ENCODE assay signal across 9 mouse cellular contexts in genomic region chr3:88530082-88530864, GRCm38 (mm10). TPM values are rescaled to one million over a fixed set of nuclear protein-coding genes. Genes with fewer than 3 reads are reported as not detected.
A peak's percentile ranks its signal among the peaks of the same experiment; 100 is the strongest.
DNase-seq lines count a peak whose midpoint lies in the region; ATAC-seq and TF ChIP-seq lines count a peak whose summit lies in the region.
"Had no signal": no experiment of that assay in that cellular context is flagged by ENCODE, and none has a peak within 500 bp of the region (broad histone marks: within the 10 kb centered on the region; RNA-seq: fewer than 3 reads in every experiment).

No protein-coding gene starts in this region.

- WGBS in forebrain, embryonic 10.5 days, result 2% methylated on average over 11 of the region's 11 CpGs
- 7% methylated on average over 11 of the region's 11 CpGs for WGBS in limb, embryonic 14.5 days
- WGBS in stomach, postnatal 0 days, result 21% methylated on average over 11 of the region's 11 CpGs

- TF ChIP-seq POLR2A in limb, embryonic 14.5 days (IDR thresholded peaks at IDR 0.05; ENCODE audit: borderline replicate concordance, extremely low read depth, insufficient read depth, insufficient read length), result no peak

- no peak for DNase-seq in forebrain, embryonic 10.5 days (ENCODE audit: extremely low spot score, low spot score)
- no peak for DNase-seq in limb, embryonic 14.5 days (ENCODE audit: low spot score)
- DNase-seq in stomach, postnatal 0 days (ENCODE audit: low spot score), result no peak
- DNase-seq in T-cell, adult 2 months (ENCODE audit: low spot score), result no peak
- DNase-seq in adrenal gland, postnatal 36 days, result no peak
- DNase-seq: cerebellum, adult 9-11 months had no signal

- H3K27ac ChIP-seq in forebrain, embryonic 10.5 days, result peak overlapping the region; percentile 99
- peak overlapping the region; percentile 98 for H3K27ac ChIP-seq in limb, embryonic 14.5 days (replicated peaks; ENCODE audit: low read depth, low read length)
- peak overlapping the region; percentile 88; the same call in 1 of the 2 replicates for H3K27ac ChIP-seq in stomach, postnatal 0 days (replicated peaks)

- peaks cover 77% of the 10 kb centered on the region for H3K4me1 ChIP-seq in megakaryocyte, embryonic 14.5 days
- H3K4me1 ChIP-seq in forebrain, embryonic 10.5 days, result peaks cover 81% of the 10 kb centered on the region
- H3K4me1 ChIP-seq in limb, embryonic 14.5 days (ENCODE audit: control insufficient read depth, insufficient read depth, low read length), result peaks cover 34% of the 10 kb centered on the region
- H3K4me1 ChIP-seq in stomach, postnatal 0 days (replicated peaks; ENCODE audit: control insufficient read depth, insufficient read depth), result peaks cover 5% of the 10 kb centered on the region; the same call in 1 of the 2 replicates

- H3K4me3 ChIP-seq in megakaryocyte, embryonic 14.5 days (replicated peaks), result peak overlapping the region; percentile 94
- H3K4me3 ChIP-seq in forebrain, embryonic 10.5 days, result peak overlapping the region; percentile 93
- peak overlapping the region; percentile 96 for H3K4me3 ChIP-seq in limb, embryonic 14.5 days (replicated peaks; ENCODE audit: low read length)
- H3K4me3 ChIP-seq in stomach, postnatal 0 days (ENCODE audit: low read depth, low read length), result peak overlapping the region; percentile 77

- ATAC-seq in megakaryocyte, adult 5-6 weeks (ENCODE audit: poor library complexity, severe bottlenecking), result no peak
- ATAC-seq in limb, embryonic 14.5 days (ENCODE audit: low FRiP score, low read depth), result no peak
- ATAC-seq in stomach, postnatal 0 days (ENCODE audit: low FRiP score, low TSS enrichment), result no peak

- H3K9ac ChIP-seq in limb, embryonic 14.5 days (ENCODE audit: low read depth, low read length, severe bottlenecking), result peak overlapping the region; percentile 99
- H3K9ac ChIP-seq in stomach, postnatal 0 days (ENCODE audit: low read length), result peak overlapping the region; percentile 38; the same call in 1 of the 2 replicates

- no peak for TF ChIP-seq EP300 in stomach, postnatal 0 days (optimal IDR thresholded peaks at IDR 0.05)

- H3K9me3 ChIP-seq in megakaryocyte, embryonic 14.5 days, result no peaks in the 10 kb centered on the region
- no peaks in the 10 kb centered on the region for H3K9me3 ChIP-seq in forebrain, embryonic 10.5 days
- H3K9me3 ChIP-seq in limb, embryonic 14.5 days (ENCODE audit: control insufficient read depth, low read length), result no peaks in the 10 kb centered on the region
- H3K9me3 ChIP-seq in stomach, postnatal 0 days (ENCODE audit: control insufficient read depth, low read length), result no peaks in the 10 kb centered on the region

- TF ChIP-seq CTCF in stomach, postnatal 0 days (IDR thresholded peaks at IDR 0.05; ENCODE audit: low read depth), result no peak

- peak overlapping the region; percentile 62 for H3K4me2 ChIP-seq in limb, embryonic 14.5 days (replicated peaks; ENCODE audit: low read depth, low read length, severe bottlenecking)
- peak overlapping the region; percentile 92 for H3K4me2 ChIP-seq in stomach, postnatal 0 days (replicated peaks; ENCODE audit: low read depth)

- H3K36me3 ChIP-seq in megakaryocyte, embryonic 14.5 days (replicated peaks; ENCODE audit: low read length), result peaks cover 12% of the 10 kb centered on the region
- peaks cover 25% of the 10 kb centered on the region for H3K36me3 ChIP-seq in forebrain, embryonic 10.5 days (replicated peaks)
- peaks cover 14% of the 10 kb centered on the region; the same call in 1 of the 2 replicates for H3K36me3 ChIP-seq in limb, embryonic 14.5 days (ENCODE audit: control insufficient read depth, insufficient read depth, low read length)
- H3K36me3 ChIP-seq in stomach, postnatal 0 days (ENCODE audit: control insufficient read depth, insufficient read depth, low read length), result no peaks in the 10 kb centered on the region

- H3K27me3 ChIP-seq in megakaryocyte, embryonic 14.5 days (replicated peaks), result peaks cover 48% of the 10 kb centered on the region
- no peaks in the 10 kb centered on the region for H3K27me3 ChIP-seq in forebrain, embryonic 10.5 days (ENCODE audit: poor library complexity, severe bottlenecking)
- no peaks in the 10 kb centered on the region for H3K27me3 ChIP-seq in limb, embryonic 14.5 days (ENCODE audit: control insufficient read depth, insufficient read depth, low read length)
- no peaks in the 10 kb centered on the region for H3K27me3 ChIP-seq in stomach, postnatal 0 days (ENCODE audit: control insufficient read depth, insufficient read depth, low read length)

RNA-seq across cellular contexts. Expression of gene Mex3a, which starts 1.9 kb away (rescaled TPM):
- polyA plus RNA-seq in megakaryocyte, embryonic 14.5 days (2012; ENCODE audit: insufficient read depth, low replicate concordance), result 0.83 and 1.6 TPM in 2 replicates
- total RNA-seq in megakaryocyte, adult 5-6 weeks (2015), result 0.04 and 0.05 TPM in 2 replicates
- total RNA-seq in megakaryocyte, adult 5-6 weeks (2017), result 0.04 and 0.18 TPM in 2 replicates
- 27.4 and 28.6 TPM in 2 replicates for polyA plus RNA-seq in forebrain, embryonic 10.5 days (2016; fragmentation: Nextera tagmentation; extraction: Ambion mirVana)
- 49.3 and 60.8 TPM in 2 replicates for polyA plus RNA-seq in limb, embryonic 14.5 days (2012; rRNA removed)
- polyA plus RNA-seq in limb, embryonic 14.5 days (2014; fragmentation: Nextera tagmentation; extraction: Ambion mirVana), result 26.7 and 33.1 TPM in 2 replicates
- polyA plus RNA-seq in stomach, postnatal 0 days (2015; fragmentation: Nextera tagmentation; extraction: Ambion mirVana), result 3.3 and 3.4 TPM in 2 replicates
- total RNA-seq in adrenal gland, postnatal 36 days (2021), result 1 to 10 TPM; 3.1 to 4.3 TPM

RNA-seq across cellular contexts. Expression of gene Rab25, which starts 17.8 kb away (rescaled TPM):
- polyA plus RNA-seq in megakaryocyte, embryonic 14.5 days (2012; ENCODE audit: insufficient read depth, low replicate concordance), result 0.51 TPM in 1 of 2 replicates, not detected in the other
- total RNA-seq in megakaryocyte, adult 5-6 weeks (2015), result not detected in 2 replicates
- total RNA-seq in megakaryocyte, adult 5-6 weeks (2017), result not detected in 2 replicates
- polyA plus RNA-seq in forebrain, embryonic 10.5 days (2016; fragmentation: Nextera tagmentation; extraction: Ambion mirVana), result 2.8 and 4.0 TPM in 2 replicates
- 27.0 and 35.0 TPM in 2 replicates for polyA plus RNA-seq in limb, embryonic 14.5 days (2012; rRNA removed)
- 52.7 and 70.4 TPM in 2 replicates for polyA plus RNA-seq in limb, embryonic 14.5 days (2014; fragmentation: Nextera tagmentation; extraction: Ambion mirVana)
- polyA plus RNA-seq in stomach, postnatal 0 days (2015; fragmentation: Nextera tagmentation; extraction: Ambion mirVana), result 252 and 271 TPM in 2 replicates
- not detected for total RNA-seq in adrenal gland, postnatal 36 days (2021)
- polyA plus RNA-seq: macrophage had no signal

RNA-seq across cellular contexts. Expression of gene Lmna, which starts 20.5 kb away (rescaled TPM):
- polyA plus RNA-seq in megakaryocyte, embryonic 14.5 days (2012; ENCODE audit: insufficient read depth, low replicate concordance), result 607 and 1,158 TPM in 2 replicates
- 1.5 and 1.9 TPM in 2 replicates for total RNA-seq in megakaryocyte, adult 5-6 weeks (2015)
- 2.5 and 4.5 TPM in 2 replicates for total RNA-seq in megakaryocyte, adult 5-6 weeks (2017)
- polyA plus RNA-seq in forebrain, embryonic 10.5 days (2016; fragmentation: Nextera tagmentation; extraction: Ambion mirVana), result 11.6 and 11.8 TPM in 2 replicates
- 238 and 364 TPM in 2 replicates for polyA plus RNA-seq in limb, embryonic 14.5 days (2012; rRNA removed)
- 378 and 402 TPM in 2 replicates for polyA plus RNA-seq in limb, embryonic 14.5 days (2014; fragmentation: Nextera tagmentation; extraction: Ambion mirVana)
- polyA plus RNA-seq in stomach, postnatal 0 days (2015; fragmentation: Nextera tagmentation; extraction: Ambion mirVana), result 250 and 267 TPM in 2 replicates
- total RNA-seq in adrenal gland, postnatal 36 days (2021), result 100 to 1,000 TPM; 109 to 141 TPM

RNA-seq across cellular contexts. Expression of gene Lamtor2, which starts 22.6 kb away (rescaled TPM):
- 18.1 and 152 TPM in 2 replicates for polyA plus RNA-seq in megakaryocyte, embryonic 14.5 days (2012; ENCODE audit: insufficient read depth, low replicate concordance)
- total RNA-seq in megakaryocyte, adult 5-6 weeks (2015), result 31.3 TPM in 2 replicates
- total RNA-seq in megakaryocyte, adult 5-6 weeks (2017), result 57.8 and 73.4 TPM in 2 replicates
- 172 and 174 TPM in 2 replicates for polyA plus RNA-seq in forebrain, embryonic 10.5 days (2016; fragmentation: Nextera tagmentation; extraction: Ambion mirVana)
- polyA plus RNA-seq in limb, embryonic 14.5 days (2012; rRNA removed), result 92.5 and 117 TPM in 2 replicates
- polyA plus RNA-seq in limb, embryonic 14.5 days (2014; fragmentation: Nextera tagmentation; extraction: Ambion mirVana), result 100 and 103 TPM in 2 replicates
- polyA plus RNA-seq in stomach, postnatal 0 days (2015; fragmentation: Nextera tagmentation; extraction: Ambion mirVana), result 154 and 157 TPM in 2 replicates
- total RNA-seq in adrenal gland, postnatal 36 days (2021), result 100 to 1,000 TPM; 142 to 148 TPM

RNA-seq across cellular contexts. Expression of gene Ubqln4, which starts 23.3 kb away (rescaled TPM):
- polyA plus RNA-seq in megakaryocyte, embryonic 14.5 days (2012; ENCODE audit: insufficient read depth, low replicate concordance), result 26.1 and 51.5 TPM in 2 replicates
- total RNA-seq in megakaryocyte, adult 5-6 weeks (2015), result 10.5 and 14.5 TPM in 2 replicates
- total RNA-seq in megakaryocyte, adult 5-6 weeks (2017), result 15.9 and 16.4 TPM in 2 replicates
- polyA plus RNA-seq in forebrain, embryonic 10.5 days (2016; fragmentation: Nextera tagmentation; extraction: Ambion mirVana), result 73.4 and 77.4 TPM in 2 replicates
- 90.4 and 112 TPM in 2 replicates for polyA plus RNA-seq in limb, embryonic 14.5 days (2012; rRNA removed)
- 52.5 and 57.8 TPM in 2 replicates for polyA plus RNA-seq in limb, embryonic 14.5 days (2014; fragmentation: Nextera tagmentation; extraction: Ambion mirVana)
- polyA plus RNA-seq in stomach, postnatal 0 days (2015; fragmentation: Nextera tagmentation; extraction: Ambion mirVana), result 19.5 and 21.8 TPM in 2 replicates
- total RNA-seq in adrenal gland, postnatal 36 days (2021), result 10 to 100 TPM; 73.3 to 74.2 TPM

Comparison
In these comparisons a context has a peak if more than half of its experiments do, and no peak if none do; other contexts are left out.
1. RNA of gene Lmna, which starts 20.5 kb away (polyA plus RNA-seq): 607 to 1,158 TPM in megakaryocyte, embryonic 14.5 days, 238 to 402 TPM in limb, embryonic 14.5 days and 250 to 267 TPM in stomach, postnatal 0 days; 11.6 to 11.8 TPM in forebrain, embryonic 10.5 days; every median in the first group is over 10 times any median in the second.
2. Peak in every context shown above with its lines, with median percentiles within 50 percentile points of each other: H3K4me3 ChIP-seq and H3K27ac ChIP-seq.